Mouse (Mus musculus) cerebellum, adult 9-11 months (tissue): Measurements from ENCODE around the gene Olfr304.
"Not testable (repeated sequence)": the region's sequence is repeated elsewhere in the genome, so short reads cannot be mapped to it uniquely, and the experiment has no call there.

Source experiments
- DNase-seq: peaks from one replicate; pipeline ENCODE4 v3.0.0; 2022

The Olfr304 gene

DNA sequence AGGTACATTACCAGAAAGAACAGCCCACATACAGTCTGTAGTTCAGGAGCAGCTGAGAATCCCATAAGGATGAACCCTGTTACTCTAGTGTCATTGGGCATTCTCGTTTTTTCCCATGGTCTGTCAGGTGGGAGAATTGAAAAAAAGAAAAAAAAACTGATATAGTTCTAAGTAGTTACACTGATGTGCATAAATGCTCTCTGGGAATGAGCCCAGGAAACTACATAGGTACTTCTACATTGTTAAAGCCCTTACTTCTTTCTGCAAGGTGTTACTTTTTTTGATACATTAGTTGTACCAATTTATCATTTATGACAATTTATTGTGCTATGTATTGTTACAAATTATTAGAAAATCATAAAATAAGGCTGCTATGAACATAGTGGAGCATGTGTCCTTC is at the start of gene Olfr304:
Olfr304 (minus strand) TSS at position 101 of the 400 bp plus-strand sequence.
- DNase-seq, result no peak

- DNase-seq, result no peak
These were observed 17.1 kb upstream of the Olfr304 start, which contains the start of gene Olfr301 for GRCm38 (mm10) chr7:86403546-86403945. TSS of gene Olfr301 (plus strand) at chr7:86403846.

GRCm38 (mm10) chr7:86397689-86398088 is 11.2 kb upstream of the Olfr304 start, which contains the start of gene Olfr303:
TSS of gene Olfr303 (minus strand) at chr7:86397789.
- DNase-seq, result no peak

- DNase-seq, result no peak
These were observed 689 bp downstream of the Olfr304 start for GRCm38 (mm10) chr7:86385769-86386168.

GRCm38 (mm10) chr7:86366828-86367227 is 19.6 kb downstream of the Olfr304 start, which contains the start of gene Olfr305:
TSS of gene Olfr305 (minus strand) at chr7:86366928.
- DNase-seq, result no peak

GRCm38 (mm10) chr7:86346296-86346695 is 40.2 kb downstream of the Olfr304 start:
- not testable (repeated sequence) for DNase-seq

DNA sequence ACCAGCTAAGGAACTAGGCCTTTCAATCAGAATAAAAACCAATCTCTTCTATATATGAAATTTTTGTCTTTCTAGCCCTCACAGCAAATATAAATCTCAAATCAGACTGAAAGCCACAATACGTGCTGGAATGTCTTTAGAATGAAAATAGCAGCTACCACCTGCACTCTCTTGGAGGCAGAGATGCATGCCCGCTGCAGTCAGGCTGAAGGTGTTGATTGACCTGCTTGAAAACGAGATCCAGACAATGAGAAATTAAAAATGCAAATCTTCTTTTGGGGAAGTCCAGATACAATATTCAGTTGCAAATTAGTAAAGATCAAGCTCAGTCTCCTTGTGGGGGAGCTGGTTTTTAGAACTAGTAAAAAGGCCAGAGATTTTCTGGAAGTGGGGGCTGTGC is 42.2 kb downstream of the Olfr304 start:
- DNase-seq, result no peak

GRCm38 (mm10) chr7:86342881-86343565 is 43.4 kb downstream of the Olfr304 start:
- DNase-seq, result no peak

DNA sequence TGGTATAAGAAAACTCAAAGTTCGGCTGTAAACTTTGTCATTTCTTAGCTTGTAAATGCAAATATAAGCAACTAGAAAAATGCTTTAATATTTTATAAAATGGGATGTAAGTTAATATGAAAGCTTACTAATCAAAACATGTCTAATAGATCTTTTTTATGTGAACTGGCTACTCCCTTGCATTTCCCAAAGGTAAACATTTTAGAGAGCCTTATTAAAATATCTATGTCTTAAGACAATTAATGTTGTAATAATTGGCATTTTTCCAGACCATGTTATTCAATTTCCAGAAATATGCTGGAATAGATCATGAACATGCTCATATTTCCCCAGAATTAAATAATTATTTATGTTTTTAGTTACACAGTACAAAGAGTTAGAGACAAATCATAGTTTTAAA is 49.0 kb downstream of the Olfr304 start, which contains the start of gene Olfr307:
Olfr307 (minus strand) TSS at position 101 of the 400 bp plus-strand sequence.
- DNase-seq, result no peak
